Mouse (Mus musculus) myocyte (in vitro differentiated cells): ENCODE measurements around the gene Vapa. TPM values are rescaled to one million over a fixed set of nuclear protein-coding genes. Genes with fewer than 3 reads are reported as not detected.

Source experiments
- H3K27me3 ChIP-seq: one replicate; pipeline ENCODE4 v1.6.1; 2011; ENCODE audit not compliant: control insufficient read depth, insufficient read depth, insufficient read length
- H3K36me3 ChIP-seq: one replicate; pipeline ENCODE4 v1.6.1; 2011; ENCODE audit not compliant: control insufficient read depth, insufficient read depth
- H3K4me2 ChIP-seq: one replicate; pipeline ENCODE4 v1.6.1; 2011; ENCODE audit warnings: low read depth, control low read depth
- H3K4me3 ChIP-seq: one replicate; pipeline ENCODE4 v1.5.1; 2011; ENCODE audit warnings: mild to moderate bottlenecking, control low read depth, moderate library complexity
- H3K79me2 ChIP-seq: one replicate; pipeline ENCODE4 v1.6.1; 2011; ENCODE audit not compliant: control insufficient read depth, insufficient read depth
- H3ac ChIP-seq: one replicate; pipeline ENCODE4 v1.6.1; 2011; ENCODE audit not compliant: control insufficient read depth, insufficient read length
- CEBPB ChIP-seq: IDR thresholded peaks from 2 replicates; pipeline ENCODE4 v1.6.1; 2011; ENCODE audit warnings: mild to moderate bottlenecking, moderate library complexity; ENCODE audit not compliant: poor library complexity, insufficient read depth, severe bottlenecking
- E2F4 ChIP-seq: IDR thresholded peaks from one replicate; pipeline ENCODE4 v1.6.1; 2011; ENCODE audit warnings: mild to moderate bottlenecking, control low read depth, moderate library complexity; ENCODE audit not compliant: insufficient read depth
- MAX ChIP-seq: IDR thresholded peaks from one replicate; pipeline ENCODE4 v1.6.1; 2011; ENCODE audit warnings: low read depth, mild to moderate bottlenecking, control low read depth
- MYOD1 ChIP-seq, 3 experiments: IDR thresholded peaks; one replicate each; pipeline ENCODE4 v1.6.1; 2011; ENCODE audit warnings: control low read depth in 2 of 3, low read depth in 2 of 3, mild to moderate bottlenecking in 2 of 3, moderate library complexity in 1 of 3; ENCODE audit not compliant: insufficient read length in 2 of 3, control insufficient read depth in 1 of 3
- MYOG ChIP-seq, 3 experiments: IDR thresholded peaks; one replicate each; pipeline ENCODE4 v1.6.1; 2011; ENCODE audit warnings: control low read depth in 2 of 3, low read depth in 2 of 3, mild to moderate bottlenecking in 2 of 3; ENCODE audit not compliant: insufficient read length in 2 of 3, control insufficient read depth in 1 of 3, insufficient read depth in 1 of 3
- POLR2A ChIP-seq: IDR thresholded peaks from one replicate; pipeline ENCODE4 v1.6.1; 2011; ENCODE audit warnings: low read depth, mild to moderate bottlenecking, control low read depth, moderate library complexity; ENCODE audit not compliant: insufficient read length
- POLR2AphosphoS2 ChIP-seq: IDR thresholded peaks from one replicate; pipeline ENCODE4 v1.6.1; 2011; ENCODE audit warnings: low read depth, control low read depth; ENCODE audit not compliant: insufficient read length
- REST ChIP-seq: IDR thresholded peaks from one replicate; pipeline ENCODE4 v1.6.1; 2011; ENCODE audit warnings: mild to moderate bottlenecking, control low read depth, moderate library complexity; ENCODE audit not compliant: insufficient read depth, insufficient read length
- SRF ChIP-seq: IDR thresholded peaks from one replicate; pipeline ENCODE4 v1.6.1; 2011; ENCODE audit warnings: low read depth; ENCODE audit not compliant: control insufficient read depth, insufficient read length
- TCF12 ChIP-seq: IDR thresholded peaks from one replicate; pipeline ENCODE4 v1.6.1; 2011; ENCODE audit warnings: mild to moderate bottlenecking, control low read depth; ENCODE audit not compliant: poor library complexity, insufficient read depth, severe bottlenecking
- TCF3 ChIP-seq: IDR thresholded peaks from one replicate; pipeline ENCODE4 v1.6.1; 2011; ENCODE audit warnings: low read depth, control low read depth; ENCODE audit not compliant: insufficient read length
- USF1 ChIP-seq: IDR thresholded peaks from one replicate; pipeline ENCODE4 v1.6.1; 2011; ENCODE audit warnings: low read depth, mild to moderate bottlenecking, control low read depth, moderate library complexity
- polyA plus RNA-seq: library from polyadenylated mRNA; unstranded; fragments of >200 nt; fragmentation: generic; extraction: Trizol; gene quantifications from one replicate; pipeline ENCODE4 v1.2.1, GENCODE M21; 2012; ENCODE audit warnings: missing spikeins

The Vapa gene
- polyA plus RNA-seq, 1 experiment = 78.9 TPM

DNA sequence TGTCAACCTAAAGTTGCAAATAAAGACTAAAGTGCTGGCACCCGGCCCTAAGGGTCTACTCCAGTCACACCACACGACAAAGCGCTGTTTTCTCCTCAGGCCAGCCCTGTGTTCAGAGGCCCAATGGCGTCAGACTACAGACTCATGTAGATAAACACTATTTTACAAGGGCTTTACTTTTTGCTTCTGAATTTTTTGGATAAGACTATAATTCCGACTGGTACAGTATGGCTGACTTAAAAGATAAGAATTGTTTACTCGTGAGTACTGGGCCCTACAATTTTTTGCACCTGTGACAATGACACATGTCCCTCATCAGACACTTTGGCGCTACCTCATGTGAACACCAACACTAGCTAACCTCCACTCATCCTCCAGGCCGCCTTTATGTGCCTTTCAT lies 42.7 kb upstream of the Vapa start:
- no peaks in the 10 kb centered on the region for H3K79me2 ChIP-seq
- H3ac ChIP-seq = no peak overlapping the region
- no peak for TF ChIP-seq POLR2A
- no peak for TF ChIP-seq MYOG (IDR thresholded peaks at IDR 0.05; ENCODE audit: control insufficient read depth in 1 of 3, insufficient read depth in 1 of 3, insufficient read length in 2 of 3, low read depth in 2 of 3)
- no peak for TF ChIP-seq REST
- no peak for TF ChIP-seq TCF3
- no peak for TF ChIP-seq MAX
- TF ChIP-seq E2F4 = no peak
- no peak for TF ChIP-seq SRF
- no peak for TF ChIP-seq TCF12
- no peak for TF ChIP-seq MYOD1 (IDR thresholded peaks at IDR 0.05; ENCODE audit: control insufficient read depth in 1 of 3, insufficient read length in 2 of 3, low read depth in 2 of 3)
- no peak for TF ChIP-seq POLR2AphosphoS2
- no peak for TF ChIP-seq CEBPB
- TF ChIP-seq USF1 = no peak

DNA sequence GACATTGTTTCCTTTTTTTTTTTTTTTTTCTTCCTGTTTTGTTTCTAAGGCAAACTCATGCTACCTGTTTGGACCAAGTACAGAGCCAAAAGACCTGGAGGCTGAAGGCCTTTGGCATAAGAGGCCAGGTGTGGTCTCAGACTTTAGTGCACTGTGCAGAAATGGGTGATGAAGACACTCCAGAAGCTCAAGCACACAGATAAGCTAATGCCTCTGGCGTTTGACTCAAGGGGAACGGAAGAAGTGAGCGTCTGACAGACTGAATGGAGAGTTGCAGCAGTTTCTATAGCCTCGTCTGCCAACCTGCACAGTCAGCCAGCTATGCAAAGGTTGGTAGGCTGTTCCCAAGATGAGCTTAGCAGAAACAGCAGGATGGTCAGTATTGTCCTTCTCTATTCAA lies 42.3 kb upstream of the Vapa start:
- no peaks in the 10 kb centered on the region for H3K27me3 ChIP-seq
- no peak overlapping the region for H3K4me2 ChIP-seq
- TF ChIP-seq TCF3 (no peak), CEBPB (no peak), MYOD1 (IDR thresholded peaks at IDR 0.05; ENCODE audit: control insufficient read depth in 1 of 3, insufficient read length in 2 of 3, low read depth in 2 of 3) (no peak), MYOG (IDR thresholded peaks at IDR 0.05; ENCODE audit: control insufficient read depth in 1 of 3, insufficient read depth in 1 of 3, insufficient read length in 2 of 3, low read depth in 2 of 3) (no peak)
- H3K36me3 ChIP-seq = peaks cover 13% of the 10 kb centered on the region
- H3ac ChIP-seq = no peak overlapping the region
- no peaks in the 10 kb centered on the region for H3K79me2 ChIP-seq
- no peak overlapping the region for H3K4me3 ChIP-seq

More for the DNA sequence above, 42.7 kb upstream of the Vapa start:
- Histone ChIP-seq H3K4me2 (no peak overlapping the region), H3K36me3 (peaks cover 11% of the 10 kb centered on the region), H3K4me3 (no peak overlapping the region), H3K27me3 (no peaks in the 10 kb centered on the region)

DNA sequence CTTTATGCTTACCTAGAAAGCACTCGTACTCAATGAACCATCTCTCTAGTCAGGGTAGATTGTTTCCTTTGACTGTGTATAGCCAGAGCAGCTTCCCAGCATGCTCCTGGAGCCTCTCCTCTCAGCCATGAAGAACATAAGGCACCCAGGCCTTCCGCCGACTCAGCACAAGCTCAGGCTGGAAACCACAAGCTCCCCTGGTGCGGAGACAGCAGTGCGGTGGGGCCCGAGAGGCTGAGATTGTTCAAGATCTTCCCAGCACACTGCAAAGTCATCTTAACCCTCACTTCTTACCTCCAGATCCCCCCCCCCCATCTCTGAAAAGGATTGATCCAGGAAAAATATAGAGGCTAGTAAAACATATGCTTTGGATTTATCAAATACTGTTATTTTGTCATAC lies 37.2 kb upstream of the Vapa start:
- TF ChIP-seq MAX = no peak
- no peak for TF ChIP-seq REST
- no peak overlapping the region for H3ac ChIP-seq
- peaks cover 13% of the 10 kb centered on the region for H3K36me3 ChIP-seq

DNA sequence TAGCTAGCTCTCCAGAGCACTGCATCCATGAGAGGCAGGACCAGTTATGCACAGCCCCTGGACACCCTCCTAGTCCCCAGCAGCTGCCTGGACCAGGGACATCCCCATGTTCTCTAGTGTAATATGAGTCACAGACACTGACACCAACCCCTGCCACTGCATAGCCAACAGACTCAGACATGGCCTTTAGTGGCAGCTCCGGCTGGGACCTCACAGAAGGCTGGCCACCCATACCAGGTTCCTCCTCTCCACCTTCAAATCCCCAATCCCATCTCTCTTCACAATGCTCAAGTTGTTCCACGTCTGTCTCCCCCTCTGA lies 35.8 kb upstream of the Vapa start:
- Histone ChIP-seq H3K79me2 (no peaks in the 10 kb centered on the region), H3ac (no peak overlapping the region), H3K27me3 (no peaks in the 10 kb centered on the region), H3K36me3 (peaks cover 13% of the 10 kb centered on the region), H3K4me3 (no peak overlapping the region), H3K4me2 (no peak overlapping the region)
- TF ChIP-seq MYOD1 (IDR thresholded peaks at IDR 0.05; ENCODE audit: control insufficient read depth in 1 of 3, insufficient read length in 2 of 3, low read depth in 2 of 3) (peak in 1 of 3 experiments; percentile 34), E2F4 (no peak), SRF (no peak), MYOG (IDR thresholded peaks at IDR 0.05; ENCODE audit: control insufficient read depth in 1 of 3, insufficient read depth in 1 of 3, insufficient read length in 2 of 3, low read depth in 2 of 3) (peak in 2 of 3 experiments; percentile 38 to 42)

More for the DNA sequence above, 37.2 kb upstream of the Vapa start:
- no peak overlapping the region for H3K4me3 ChIP-seq
- H3K27me3 ChIP-seq = no peaks in the 10 kb centered on the region
- H3K4me2 ChIP-seq = no peak overlapping the region
- H3K79me2 ChIP-seq = no peaks in the 10 kb centered on the region

DNA sequence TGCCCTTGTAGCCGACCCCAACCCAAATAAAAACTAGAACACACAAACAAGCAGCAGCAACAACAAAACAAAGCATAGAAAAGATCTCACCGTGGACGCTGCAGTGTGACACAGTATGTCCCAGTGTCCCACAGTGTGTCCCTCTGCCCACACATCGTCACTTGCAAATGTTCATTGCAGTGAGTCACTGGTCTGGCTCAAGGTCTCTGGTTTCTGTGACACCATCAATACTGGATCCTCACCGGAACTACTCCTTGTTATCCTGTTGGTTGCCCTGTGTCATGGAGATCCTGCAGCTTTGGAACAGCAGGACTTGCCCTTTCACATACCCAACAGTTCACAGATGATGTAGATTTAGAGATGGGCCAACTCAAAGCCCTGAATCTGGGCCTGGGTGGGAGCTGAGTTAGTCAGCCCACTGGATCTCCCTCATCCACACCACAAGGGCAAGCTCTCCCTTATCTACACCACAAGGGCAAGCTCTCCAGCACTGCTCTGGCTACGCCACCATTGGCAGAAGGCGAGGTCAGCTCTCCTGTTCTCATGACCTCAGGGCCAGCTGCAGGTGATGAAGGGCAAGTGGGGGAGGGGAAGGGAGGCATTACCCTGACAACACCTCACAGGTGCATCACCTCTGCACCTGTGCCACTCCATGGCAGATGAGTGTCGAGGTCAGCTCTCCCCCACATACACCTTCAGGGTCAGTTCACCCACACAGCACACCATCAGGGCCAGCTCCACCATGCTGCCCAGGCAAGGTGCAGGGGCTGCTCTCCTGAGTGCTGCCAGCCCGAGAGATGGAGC lies 35.2 kb upstream of the Vapa start:
- Histone ChIP-seq H3ac (no peak overlapping the region), H3K4me2 (no peak overlapping the region), H3K27me3 (no peaks in the 10 kb centered on the region), H3K36me3 (peaks cover 13% of the 10 kb centered on the region), H3K4me3 (no peak overlapping the region), H3K79me2 (no peaks in the 10 kb centered on the region)
- TF ChIP-seq TCF12 (no peak), REST (no peak), POLR2AphosphoS2 (no peak), MYOG (IDR thresholded peaks at IDR 0.05; ENCODE audit: control insufficient read depth in 1 of 3, insufficient read depth in 1 of 3, insufficient read length in 2 of 3, low read depth in 2 of 3) (peak in 1 of 3 experiments; percentile 18), MYOD1 (IDR thresholded peaks at IDR 0.05; ENCODE audit: control insufficient read depth in 1 of 3, insufficient read length in 2 of 3, low read depth in 2 of 3) (peak in 1 of 3 experiments; percentile 17), MAX (no peak), USF1 (no peak), POLR2A (peak; percentile 12)
